Mouse (Mus musculus): Measurements from ENCODE around the gene Gm20820. TPM values are rescaled to one million over a fixed set of nuclear protein-coding genes. Genes with fewer than 3 reads are reported as not detected.
"Not testable (repeated sequence)": the region's sequence is repeated elsewhere in the genome, so short reads cannot be mapped to it uniquely, and the experiment has no call there.

Gm20820 gene
- not detected in 2 replicates for polyA plus RNA-seq (2012; rRNA removed)

DNA sequence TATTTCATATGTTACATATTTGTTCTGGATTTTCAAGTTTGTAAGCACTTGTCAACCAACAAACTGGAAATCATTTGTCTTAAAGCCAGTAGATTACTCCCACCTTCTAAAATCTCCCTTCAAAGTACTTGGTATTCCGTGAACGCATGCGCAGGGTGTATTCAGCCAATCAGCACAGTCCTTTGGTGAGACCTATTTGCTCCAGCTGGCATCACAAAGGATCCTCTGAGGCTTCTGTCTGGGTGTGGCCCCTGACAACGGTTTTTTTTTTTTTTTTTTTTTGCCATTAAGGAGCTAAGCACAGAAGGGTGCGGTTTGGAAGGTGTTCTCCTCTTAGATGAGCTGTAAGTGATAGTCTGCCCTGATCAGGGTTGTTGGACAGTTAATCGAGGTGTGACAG lies at the start of gene Gm20820:
Gene Gm20820 (plus strand): TSS at position 301 of the 400 bp plus-strand sequence.
- not testable (repeated sequence) for DNase-seq (ENCODE audit: low spot score)
